Mouse (Mus musculus) frontal cortex, adult 2 months (tissue): ENCODE results near the gene Ap4s1. TPM values are rescaled to one million over a fixed set of nuclear protein-coding genes. Genes with fewer than 3 reads are reported as not detected.
A peak's percentile ranks its signal among the peaks of the same experiment; 100 is the strongest.
"Not testable (repeated sequence)": the region's sequence is repeated elsewhere in the genome, so short reads cannot be mapped to it uniquely, and the experiment has no call there.

Source experiments
- DNase-seq, 2 experiments: peaks; one replicate each; pipeline ENCODE4 v3.0.0; 2022; ENCODE audit warnings: low spot score in 1 of 2; ENCODE audit errors: extremely low spot score in 1 of 2
- polyA plus RNA-seq: library from polyadenylated mRNA; depleted of rRNA; stranded (reverse); fragments of >200 nt; gene quantifications from 2 replicates; pipeline ENCODE4 v1.2.3, GENCODE M21; 2012; rRNA removed

Gene Ap4s1
- 57.1 and 58.9 TPM in 2 replicates for polyA plus RNA-seq

- DNase-seq = peak; percentile 44 to 55
Measured at GRCm38 (mm10) chr12:51690893-51691844, at the start of gene Ap4s1. TSS of gene Ap4s1 (plus strand) at chr12:51691033.

GRCm38 (mm10) chr12:51641871-51642270 lies 49.0 kb upstream of the Ap4s1 start:
- DNase-seq = no peak

- not testable (repeated sequence) for DNase-seq
Measured at GRCm38 (mm10) chr12:51649401-51649800, 41.4 kb upstream of the Ap4s1 start.

GRCm38 (mm10) chr12:51655944-51656465 lies 34.8 kb upstream of the Ap4s1 start:
- no peak for DNase-seq

GRCm38 (mm10) chr12:51663011-51663410 lies 27.8 kb upstream of the Ap4s1 start:
- DNase-seq = no peak

GRCm38 (mm10) chr12:51663908-51664307 lies 26.9 kb upstream of the Ap4s1 start:
- no peak for DNase-seq

GRCm38 (mm10) chr12:51666708-51667430 lies 24.0 kb upstream of the Ap4s1 start:
- DNase-seq = peak in 1 of 2 experiments; percentile 17

GRCm38 (mm10) chr12:51671231-51671891 lies 19.5 kb upstream of the Ap4s1 start:
- DNase-seq = no peak

GRCm38 (mm10) chr12:51673270-51673669 lies 17.6 kb upstream of the Ap4s1 start:
- no peak for DNase-seq

- DNase-seq = no peak
Measured at GRCm38 (mm10) chr12:51676442-51676841, 14.4 kb upstream of the Ap4s1 start.

GRCm38 (mm10) chr12:51678844-51679243 lies 12.0 kb upstream of the Ap4s1 start:
- DNase-seq = no peak

- DNase-seq = no peak
Measured at GRCm38 (mm10) chr12:51688546-51688945, 2.3 kb upstream of the Ap4s1 start.

- peak; percentile 93 to 96 for DNase-seq
Measured at GRCm38 (mm10) chr12:51691845-51692632, 1.2 kb downstream of the Ap4s1 start, which contains the start of gene Strn3. TSS of gene Strn3 (minus strand) at chr12:51691897.

- DNase-seq = not testable (repeated sequence)
Measured at GRCm38 (mm10) chr12:51692870-51693269, 2.0 kb downstream of the Ap4s1 start.

GRCm38 (mm10) chr12:51693419-51693818 lies 2.6 kb downstream of the Ap4s1 start:
- DNase-seq = no peak

- DNase-seq = no peak
Measured at GRCm38 (mm10) chr12:51694096-51694495, 3.3 kb downstream of the Ap4s1 start.

- no peak for DNase-seq
Measured at GRCm38 (mm10) chr12:51694966-51695365, 4.1 kb downstream of the Ap4s1 start.

GRCm38 (mm10) chr12:51696157-51696556 lies 5.3 kb downstream of the Ap4s1 start:
- DNase-seq = no peak

- DNase-seq = no peak
Measured at GRCm38 (mm10) chr12:51699623-51700393, 9.0 kb downstream of the Ap4s1 start.
